Mouse (Mus musculus) embryonic fibroblast, embryonic 13.5 days (primary cell): ENCODE data around the gene Tlx2.

ENCODE experiments used
- CTCF ChIP-seq: IDR thresholded peaks from 2 replicates; pipeline ENCODE4 v1.5.1; 2011; ENCODE audit warnings: mild to moderate bottlenecking, control low read depth, low read length, moderate library complexity, borderline replicate concordance; ENCODE audit not compliant: insufficient read depth
- POLR2A ChIP-seq: IDR thresholded peaks from 2 replicates; pipeline ENCODE4 v1.6.1; 2011; ENCODE audit warnings: low read depth, mild to moderate bottlenecking, control low read depth, low read length, moderate library complexity

- TF ChIP-seq CTCF: no peak
- TF ChIP-seq POLR2A: peak; percentile 17; the same call in 1 of the 2 replicates
These were observed 46.5 kb upstream of the Tlx2 start for GRCm38 (mm10) chr6:83116373-83117164.
